Mouse (Mus musculus): Measurements from ENCODE around the gene Adprh.

- TF ChIP-seq POLR2A (IDR thresholded peaks at IDR 0.05; ENCODE audit: low read depth, low read length) (no peak), CTCF (IDR thresholded peaks at IDR 0.05; ENCODE audit: borderline replicate concordance, insufficient read depth, low read length) (no peak)
These were observed 53.4 kb downstream of the Adprh start for GRCm38 (mm10) chr16:38399076-38399475.
